Mouse (Mus musculus) E14TG2a.4 (cell line): ENCODE results near the gene Bhmt.

Experiments
- CTCF ChIP-seq: conservative IDR thresholded peaks from 2 replicates; pipeline ENCODE4 v1.5.1; 2014; ENCODE audit warnings: low read length
- NANOG ChIP-seq: IDR thresholded peaks from 2 replicates; pipeline ENCODE4 v1.6.1; 2014; ENCODE audit warnings: borderline replicate concordance, low read length, mixed read lengths
- POU5F1 ChIP-seq: IDR thresholded peaks from 2 replicates; pipeline ENCODE4 v1.6.1; 2014; ENCODE audit warnings: low read length, borderline replicate concordance

DNA sequence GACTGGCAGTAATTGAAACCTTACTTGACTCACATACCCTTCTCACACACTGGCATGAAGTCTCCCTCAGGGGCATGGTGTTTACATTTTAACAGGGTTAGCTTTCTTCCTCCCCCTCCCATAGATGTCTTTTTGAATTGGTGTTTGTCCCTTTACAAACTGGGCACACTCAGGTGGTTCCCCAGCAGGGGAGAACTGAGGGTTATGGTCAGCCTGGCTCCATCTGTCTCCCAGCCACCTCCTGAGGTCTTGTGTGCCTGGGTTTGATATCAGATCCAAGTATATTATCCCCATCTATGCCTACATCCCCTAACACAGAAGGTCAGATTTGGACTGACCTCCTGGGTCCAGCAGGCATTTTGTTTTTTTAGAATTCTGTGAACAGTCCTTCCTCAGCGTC is 1.2 kb downstream of the Bhmt start:
- TF ChIP-seq CTCF (no peak), POU5F1 (no peak), NANOG (no peak)
